Mouse (Mus musculus) adrenal gland, adult 8-10 months (tissue): ENCODE results near the gene Ebf1. TPM values are rescaled to one million over a fixed set of nuclear protein-coding genes. Genes with fewer than 3 reads are reported as not detected.

ENCODE experiments used
- DNase-seq: peaks from one replicate; pipeline ENCODE4 v3.0.0; 2022
- total RNA-seq, 4 experiments: library from RNA; stranded (reverse); gene quantifications; 2 replicates each; pipeline ENCODE4 v1.2.4; 2022

The Ebf1 gene
- total RNA-seq, 4 experiments from 2014 or later, result 14.1 to 32.8 (median 23.1) TPM

DNA sequence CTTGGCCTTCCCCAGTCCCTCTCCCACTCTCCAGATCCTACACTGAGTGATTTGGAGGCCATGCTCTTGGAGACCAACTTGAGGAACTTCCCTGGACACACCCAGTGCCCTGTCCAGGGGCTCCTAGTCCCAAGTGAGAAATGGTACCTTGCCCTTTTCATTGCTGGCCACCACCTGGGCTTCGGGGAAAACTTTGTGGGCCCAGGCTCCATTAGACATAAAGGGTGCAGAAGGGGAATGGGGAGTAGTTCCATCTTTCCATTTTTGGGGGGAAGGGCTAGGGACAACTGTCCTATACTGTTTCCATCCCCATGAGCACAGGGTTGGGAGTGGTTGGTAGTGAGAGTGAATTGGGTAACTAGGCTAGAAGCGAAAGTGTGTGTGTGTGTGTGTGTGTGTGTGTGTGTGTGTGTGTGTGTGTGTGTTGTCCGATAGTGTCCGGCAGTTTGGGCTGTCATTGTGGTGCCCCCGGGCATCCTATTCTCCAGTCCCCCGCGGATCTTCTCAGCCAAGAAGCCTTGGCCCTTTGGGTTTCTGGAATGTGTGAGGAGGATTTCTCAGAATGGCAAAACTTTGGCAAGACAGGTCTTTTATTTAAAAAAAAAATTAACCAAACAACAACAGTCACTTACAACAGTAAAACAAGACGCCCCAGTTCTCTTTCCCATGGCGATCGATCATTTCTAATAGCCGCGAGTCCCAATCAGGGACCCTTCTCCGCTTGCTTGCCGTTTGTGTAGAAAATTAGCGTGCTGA, 2.2 kb downstream of the Ebf1 start:
- DNase-seq, result no peak

DNA sequence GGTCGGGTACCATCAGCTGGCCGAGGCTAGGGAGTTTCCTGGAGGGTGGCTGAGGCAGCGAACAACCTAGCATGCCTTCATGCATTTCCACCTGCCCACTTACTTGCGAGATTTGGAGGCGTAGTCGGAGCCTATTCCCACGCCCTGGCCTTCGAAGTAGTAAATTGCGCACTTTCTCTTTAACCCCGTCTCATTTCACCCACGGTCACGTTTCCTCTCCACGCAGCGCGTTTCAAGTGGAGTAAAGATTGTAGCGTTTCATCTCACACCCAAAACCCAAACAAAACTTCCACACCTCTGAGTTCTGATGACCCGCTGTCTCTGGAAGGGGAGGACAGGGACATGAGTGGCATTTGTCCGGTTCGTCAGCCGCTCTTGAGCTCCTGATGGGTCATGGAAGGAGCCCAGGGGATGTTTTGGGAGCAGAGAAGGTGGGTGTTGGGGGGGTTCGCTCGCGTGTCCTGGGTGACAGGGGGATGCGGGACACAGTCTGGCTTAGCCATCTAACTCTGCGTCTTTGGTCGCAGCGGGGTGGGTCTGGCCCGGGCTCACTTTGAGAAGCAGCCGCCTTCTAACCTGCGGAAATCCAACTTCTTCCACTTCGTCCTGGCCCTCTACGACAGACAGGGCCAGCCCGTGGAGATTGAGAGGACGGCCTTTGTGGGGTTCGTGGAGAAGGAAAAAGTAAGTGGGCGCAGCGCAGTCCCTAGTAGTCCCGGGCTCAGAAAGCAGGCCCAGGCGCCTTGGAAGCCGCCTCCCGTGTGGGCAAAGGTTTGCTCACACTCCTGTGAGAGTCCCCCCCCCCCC, 3.0 kb downstream of the Ebf1 start:
- no peak for DNase-seq

DNA sequence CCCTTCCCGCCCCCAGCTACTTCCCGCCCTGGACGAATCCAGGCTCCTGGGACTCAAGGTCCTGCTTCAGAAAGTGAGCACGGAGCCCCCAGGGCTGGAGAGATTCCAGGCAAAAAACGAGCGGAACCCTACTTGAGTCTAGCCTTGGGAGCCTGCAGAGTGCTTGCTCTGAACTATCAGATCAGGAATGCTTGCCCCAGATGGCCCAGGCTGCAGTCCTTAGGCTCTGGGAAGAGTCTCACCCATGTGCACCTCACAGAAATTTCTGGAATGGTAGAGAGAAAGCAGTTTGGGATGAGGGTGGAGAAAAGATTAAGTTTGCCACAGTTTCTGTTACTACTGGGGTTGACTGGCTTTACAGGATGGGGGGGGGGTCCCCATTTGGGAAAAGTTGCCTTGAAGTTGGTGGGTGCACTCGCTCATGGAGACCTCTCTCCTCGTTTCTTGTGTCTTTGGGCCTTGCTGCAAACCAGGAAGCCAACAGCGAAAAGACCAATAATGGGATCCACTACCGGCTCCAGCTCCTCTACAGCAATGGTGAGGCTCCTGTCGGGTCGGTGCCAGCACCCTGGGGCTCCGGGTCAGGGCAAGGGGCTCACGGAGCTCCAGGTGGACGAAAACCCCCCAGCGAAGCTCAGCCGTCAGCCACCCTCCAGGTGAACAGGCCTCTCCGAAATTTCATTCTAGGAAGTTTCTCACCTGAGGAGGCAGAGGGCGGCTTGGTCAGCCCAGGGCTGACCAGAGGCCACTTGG, 3.8 kb downstream of the Ebf1 start:
- DNase-seq, result no peak

DNA sequence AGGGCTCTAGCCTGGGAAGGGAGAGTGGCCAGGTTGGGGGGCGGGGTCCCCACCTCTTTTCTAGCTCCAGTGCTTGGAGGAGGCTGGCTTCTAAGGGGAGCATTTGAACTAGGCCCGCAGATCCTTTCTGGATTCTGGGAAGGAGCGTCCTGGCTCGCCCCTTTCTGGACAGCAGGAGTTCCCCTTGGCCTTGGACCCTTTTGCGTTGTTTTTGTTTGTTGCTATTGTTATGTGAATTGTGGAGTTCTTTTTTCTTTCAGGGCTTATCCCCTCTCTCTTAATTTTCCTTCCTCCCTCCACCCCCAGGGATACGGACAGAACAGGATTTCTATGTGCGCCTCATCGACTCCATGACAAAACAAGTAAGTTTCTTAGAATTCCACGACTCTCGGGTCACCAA, 4.5 kb downstream of the Ebf1 start:
- no peak for DNase-seq

DNA sequence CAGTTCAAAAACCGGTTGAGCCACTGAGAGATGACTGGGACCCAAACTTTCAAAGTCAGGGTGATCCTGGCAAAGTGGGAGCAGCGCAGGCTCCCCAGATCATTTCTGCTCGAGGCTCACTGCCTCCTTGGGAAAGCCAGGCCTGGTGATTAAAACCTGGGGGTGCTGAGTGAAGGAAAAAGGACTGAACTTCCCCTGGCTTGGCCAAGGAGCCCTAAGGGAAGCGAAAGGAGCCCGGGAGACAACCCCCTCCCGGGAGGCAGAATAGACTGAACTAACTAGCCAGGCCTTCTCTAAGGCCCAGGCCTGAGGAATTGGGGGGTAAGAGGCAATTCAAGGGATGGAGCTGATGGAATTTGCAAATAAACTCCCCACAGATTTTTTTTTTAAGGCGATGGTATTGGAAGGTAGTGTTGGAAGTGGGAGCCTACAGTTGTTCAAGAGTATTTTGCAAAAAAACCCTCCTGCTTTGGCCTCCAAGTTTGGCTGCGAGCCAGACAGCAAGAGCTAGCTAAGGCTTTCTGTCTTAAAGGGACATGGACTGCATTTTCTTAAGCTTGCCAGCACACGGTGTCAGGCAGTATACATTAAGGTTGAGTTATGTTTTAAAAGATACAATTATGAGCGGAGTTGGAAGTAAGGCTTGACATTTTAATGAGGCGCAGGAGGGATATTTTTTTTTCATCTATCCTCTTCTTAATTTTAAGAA, 5.1 kb downstream of the Ebf1 start:
- DNase-seq, result no peak

DNA sequence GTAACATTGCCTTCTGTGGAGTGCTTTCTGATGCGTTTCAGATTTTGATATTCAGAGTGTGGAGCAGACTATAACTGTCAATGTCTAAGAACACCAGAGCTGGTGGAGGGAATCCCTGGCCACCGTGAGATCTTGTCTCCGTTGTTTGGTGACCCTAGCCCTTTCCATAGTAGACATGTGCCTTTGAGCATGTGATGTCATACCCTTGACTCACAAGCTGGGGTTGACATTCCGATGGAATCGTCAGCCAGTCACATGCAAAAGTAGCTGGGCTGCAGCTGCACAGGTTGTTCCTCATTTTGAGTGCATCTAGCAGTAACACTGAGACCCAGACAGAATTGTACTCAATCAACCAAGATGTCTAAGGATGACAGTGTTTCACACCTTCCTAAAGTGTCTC, 7.4 kb downstream of the Ebf1 start:
- no peak for DNase-seq

DNA sequence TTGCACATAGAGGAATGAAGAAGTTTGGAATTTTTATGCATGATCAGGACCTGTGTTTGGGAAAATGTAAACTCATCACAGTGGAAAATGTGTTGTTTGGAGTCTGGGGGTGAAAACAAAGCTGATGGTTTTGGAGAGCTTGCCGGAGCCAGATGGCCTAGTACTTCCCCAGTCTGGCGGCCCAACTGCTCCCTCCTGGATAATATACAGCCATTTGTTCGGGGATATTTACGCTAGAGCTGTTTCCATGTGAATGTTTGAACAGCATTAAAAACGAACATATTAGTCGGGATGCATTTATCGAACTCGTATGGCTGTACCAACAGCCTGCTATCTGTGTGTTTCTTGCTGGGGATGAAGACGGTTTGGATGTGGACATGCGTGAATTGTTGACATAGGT, 8.9 kb downstream of the Ebf1 start:
- no peak for DNase-seq

DNA sequence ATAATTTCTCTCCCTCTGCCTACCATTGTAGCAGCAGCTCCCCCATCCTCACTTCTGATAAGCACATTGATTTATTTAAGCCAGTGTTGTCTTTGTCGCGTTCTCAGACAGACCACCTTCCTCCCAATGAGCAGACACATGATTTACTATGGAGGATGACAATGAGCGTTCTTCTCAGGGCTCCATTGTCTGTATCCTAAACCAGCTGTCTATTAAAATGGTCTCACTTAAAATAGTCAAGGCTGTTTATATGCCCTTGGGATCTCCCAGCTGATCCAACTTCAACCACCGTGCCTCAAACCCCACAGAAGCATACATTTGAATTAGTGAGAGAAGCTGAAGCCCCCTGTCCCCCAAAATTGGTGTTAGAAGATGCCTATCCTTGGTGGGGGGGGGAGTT, 11.3 kb downstream of the Ebf1 start:
- DNase-seq, result no peak

DNA sequence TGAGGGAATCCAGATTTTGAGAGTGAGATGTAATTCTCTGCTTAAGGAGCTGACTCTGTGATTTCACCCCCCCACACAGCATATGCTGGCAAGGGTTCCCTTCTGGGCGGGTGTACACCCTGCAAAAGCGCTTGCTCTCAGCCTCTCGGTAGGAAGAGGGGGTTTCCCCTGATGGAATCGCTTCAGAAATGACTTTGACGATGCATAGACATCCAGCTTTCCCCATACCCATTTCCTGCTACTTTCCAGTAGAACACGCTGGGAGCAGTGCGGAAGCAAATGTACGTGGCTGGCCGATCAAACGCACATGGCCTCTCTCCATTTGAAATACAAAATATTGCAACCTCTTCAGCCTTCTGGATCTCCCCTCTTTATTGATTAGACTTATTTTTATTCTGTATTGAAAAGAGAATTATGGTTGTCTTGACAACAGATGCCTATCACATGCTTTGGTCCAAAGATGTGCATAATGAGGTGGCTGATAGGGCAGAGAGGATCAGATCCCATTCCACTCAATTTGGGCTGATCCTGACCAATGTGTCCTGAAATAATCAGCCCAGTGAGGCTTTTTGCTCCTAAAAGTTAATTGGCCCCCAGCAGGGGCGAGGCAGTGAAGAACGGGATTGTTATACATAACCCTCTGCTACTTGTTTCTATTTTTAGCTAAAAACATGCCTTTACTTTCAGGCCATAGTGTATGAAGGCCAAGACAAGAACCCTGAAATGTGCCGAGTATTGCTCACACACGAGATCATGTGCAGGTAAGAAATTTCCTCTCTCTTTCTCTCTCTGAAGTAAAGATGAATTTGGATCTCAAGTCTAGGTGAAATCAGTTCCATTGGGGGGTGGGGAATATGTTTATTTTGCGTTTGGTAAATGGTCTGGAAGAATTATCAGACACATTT, 15.2 kb downstream of the Ebf1 start:
- no peak for DNase-seq

DNA sequence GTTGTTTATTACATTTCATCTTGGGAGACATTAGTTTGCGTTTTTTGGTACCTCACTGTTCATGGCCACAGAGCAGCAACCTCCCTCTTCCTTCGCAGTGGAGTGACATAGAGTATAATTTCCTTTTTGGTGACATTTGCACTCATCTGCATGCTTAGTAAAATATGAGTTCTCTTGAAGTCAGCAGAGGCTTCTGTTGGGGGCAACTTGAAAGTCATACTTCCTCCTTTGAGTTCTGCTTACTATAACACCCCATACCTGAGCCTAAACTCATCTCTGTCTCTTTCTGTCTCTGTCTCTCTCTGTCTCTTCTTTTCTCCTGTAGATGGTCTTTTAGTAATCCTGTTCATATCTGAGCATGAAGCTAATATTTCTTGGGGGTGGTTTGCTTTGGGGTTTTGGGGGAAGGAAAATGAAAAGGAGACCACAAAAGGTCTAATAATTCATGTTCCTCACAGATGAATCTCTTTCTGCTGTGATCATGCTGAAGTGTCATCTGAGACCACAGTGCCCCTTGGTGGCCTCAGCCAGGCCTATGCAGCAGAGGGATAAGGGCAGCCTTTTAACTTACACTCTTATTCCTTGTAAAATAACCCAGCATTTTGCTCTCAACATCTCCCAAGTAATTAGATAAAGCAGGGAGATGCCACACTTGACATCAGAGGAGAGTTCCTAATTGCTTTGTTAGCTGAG, 16.0 kb downstream of the Ebf1 start:
- DNase-seq, result no peak

DNA sequence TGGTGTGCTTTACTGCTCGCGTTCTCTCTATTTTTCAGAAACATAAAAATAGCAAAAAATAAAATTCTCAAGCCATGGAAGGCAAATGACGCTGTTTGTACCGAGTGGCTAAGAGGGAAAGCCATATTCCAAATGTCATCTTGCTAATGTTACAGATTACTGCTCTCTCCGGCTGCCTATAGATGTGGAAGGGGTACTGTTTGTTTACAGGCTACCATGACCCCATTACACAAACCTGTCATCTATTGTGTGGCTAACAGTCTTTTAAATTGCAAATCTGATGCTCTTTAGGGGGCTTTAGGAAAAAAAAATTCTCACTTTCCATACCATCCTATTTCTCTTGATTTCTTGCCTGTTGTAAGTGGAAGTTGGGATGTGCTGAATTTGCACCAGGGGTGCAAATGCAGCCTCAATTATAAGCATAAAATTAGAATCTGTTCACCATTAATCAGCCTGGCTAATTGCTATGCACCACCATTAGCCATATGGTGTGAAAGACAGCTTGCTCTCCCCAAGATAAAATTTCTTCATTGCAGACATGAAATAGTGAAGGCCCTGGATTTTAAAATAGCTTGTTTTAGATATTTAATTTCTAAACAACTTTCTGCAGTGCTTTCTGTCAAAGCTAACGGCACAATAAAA, 17.6 kb downstream of the Ebf1 start:
- no peak for DNase-seq

DNA sequence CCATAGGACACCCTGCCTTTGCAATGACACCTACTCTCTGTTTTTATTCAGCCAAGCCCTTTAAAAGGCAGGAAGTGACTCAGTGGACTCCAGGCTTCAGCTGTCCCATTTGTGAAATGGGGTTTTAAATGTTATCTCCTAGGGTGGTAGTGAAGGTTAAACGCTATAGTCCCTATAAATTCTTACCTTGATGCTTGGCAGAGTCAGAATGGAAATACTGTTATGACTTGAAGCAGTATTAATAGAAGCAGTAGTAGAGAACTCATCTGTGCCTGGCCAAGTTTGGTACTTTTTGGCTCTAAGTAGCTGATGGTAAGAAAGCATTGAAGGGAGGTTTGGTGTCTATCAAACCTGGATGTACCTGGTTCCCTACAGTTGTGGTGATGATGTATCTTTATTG, 19.1 kb downstream of the Ebf1 start:
- DNase-seq, result no peak

DNA sequence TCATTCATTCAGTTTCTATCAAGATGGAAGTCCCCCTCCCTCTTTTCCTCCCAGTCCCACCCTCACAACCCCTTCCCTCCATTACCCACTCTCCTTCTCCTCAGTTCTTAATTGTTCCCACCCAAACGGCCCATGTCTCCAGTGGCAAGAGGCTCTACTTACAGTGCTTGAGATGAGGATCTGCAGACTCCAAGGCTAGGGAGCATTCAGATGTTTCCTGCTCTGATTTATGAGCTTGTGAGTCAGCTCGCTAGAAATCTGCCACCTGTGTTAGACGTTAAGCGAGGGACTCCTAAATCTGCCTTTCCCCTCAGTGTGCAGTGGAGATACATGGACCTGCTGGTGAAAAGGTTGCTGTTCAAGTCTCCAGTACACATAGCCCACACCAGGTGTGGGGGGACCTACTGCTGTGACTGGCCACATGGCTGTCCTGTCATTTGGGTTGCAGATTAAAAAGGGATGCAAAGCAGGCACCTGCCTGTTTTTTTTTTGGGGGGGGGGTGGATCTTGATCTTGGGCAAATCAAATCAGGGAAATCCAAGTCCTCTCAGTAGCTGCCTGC, 21.2 kb downstream of the Ebf1 start:
- DNase-seq, result no peak

DNA sequence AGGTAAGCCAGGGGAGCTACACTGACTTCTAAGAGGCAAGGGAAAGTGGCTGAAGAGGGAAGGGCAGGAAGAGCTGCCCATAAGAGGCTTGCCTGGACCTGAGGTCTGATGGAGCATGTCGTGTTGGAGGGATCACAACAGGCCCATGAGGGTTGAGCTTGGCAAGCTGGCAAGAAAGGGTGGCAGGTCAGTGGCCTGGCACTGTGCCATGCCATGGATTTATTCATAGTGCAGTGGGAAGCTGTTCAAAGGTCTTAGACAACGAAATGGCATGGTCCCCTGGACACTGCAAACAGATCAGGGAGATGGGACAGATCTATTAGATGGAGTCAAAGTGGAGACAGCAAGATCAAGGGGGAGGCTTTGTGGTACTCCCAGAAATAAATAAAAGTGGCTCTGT, 24.4 kb downstream of the Ebf1 start:
- no peak for DNase-seq

DNA sequence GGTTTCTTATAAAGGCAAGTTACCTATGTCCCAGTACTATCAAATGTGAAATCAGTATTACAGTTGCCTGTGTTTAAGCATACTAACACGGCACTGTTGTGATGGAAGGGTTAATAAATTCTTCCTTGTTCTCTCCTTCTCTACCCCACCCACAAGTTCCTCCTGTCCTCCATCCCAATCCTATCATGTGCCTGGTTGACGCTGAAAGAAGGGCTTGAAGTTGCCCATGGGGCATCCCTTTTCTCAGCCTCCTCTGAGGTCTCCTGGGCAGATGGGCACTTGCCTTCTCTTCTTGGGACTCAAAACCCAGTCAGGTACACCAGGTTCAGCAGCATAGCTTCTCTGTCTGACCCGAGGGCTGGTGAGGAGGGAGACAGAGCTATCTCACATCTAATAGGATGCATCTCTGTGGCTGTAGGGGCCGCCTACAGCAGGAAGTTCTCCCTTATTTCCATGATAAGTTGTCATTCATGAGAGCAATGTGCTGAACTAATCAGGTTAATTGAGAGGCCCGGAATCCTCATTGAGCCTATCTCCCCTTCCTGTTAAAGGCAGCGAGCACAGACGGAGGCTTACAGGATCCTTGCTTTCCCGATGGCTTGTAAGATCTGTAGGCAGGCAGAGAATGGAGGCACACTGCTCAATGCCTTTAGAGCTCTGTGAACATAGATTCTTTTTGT, 37.4 kb downstream of the Ebf1 start:
- no peak for DNase-seq

DNA sequence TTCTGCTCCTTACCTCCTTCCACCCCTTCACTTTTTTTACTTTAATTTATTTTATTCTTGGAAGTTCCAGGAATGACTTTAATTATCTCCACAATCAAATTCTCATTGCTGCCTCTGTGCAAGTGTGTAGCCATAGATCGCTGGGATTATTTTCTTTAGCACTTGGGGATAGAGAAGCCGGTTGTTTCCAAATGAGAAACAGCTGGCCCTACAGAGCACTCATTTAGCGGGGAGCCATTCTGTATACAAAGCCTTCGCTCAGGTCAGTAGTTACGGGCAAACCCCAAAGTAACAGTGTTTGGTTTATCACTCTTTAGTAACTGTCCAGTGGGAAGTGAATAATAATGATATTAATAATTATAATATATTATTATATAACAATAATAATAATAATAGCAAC, 38.4 kb downstream of the Ebf1 start:
- DNase-seq, result no peak

DNA sequence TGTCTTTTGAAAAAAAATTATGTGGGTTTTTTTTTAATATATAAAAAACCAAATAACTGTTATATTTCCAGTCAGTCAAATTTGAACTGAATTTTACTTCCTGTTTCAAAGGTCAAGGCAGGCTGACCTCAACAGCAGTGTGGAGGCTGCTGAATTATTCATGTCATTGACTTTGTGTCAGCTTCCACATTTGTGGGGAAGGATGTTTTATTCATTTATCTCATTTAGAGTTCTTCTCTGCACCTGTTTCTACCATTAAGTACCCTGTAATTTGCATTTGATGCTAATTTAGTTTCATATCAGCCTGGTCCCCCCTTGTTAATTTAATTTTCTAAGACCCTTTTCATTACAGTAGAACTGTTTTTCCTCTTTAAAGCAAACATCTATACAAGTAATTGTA, 39.8 kb downstream of the Ebf1 start:
- no peak for DNase-seq

DNA sequence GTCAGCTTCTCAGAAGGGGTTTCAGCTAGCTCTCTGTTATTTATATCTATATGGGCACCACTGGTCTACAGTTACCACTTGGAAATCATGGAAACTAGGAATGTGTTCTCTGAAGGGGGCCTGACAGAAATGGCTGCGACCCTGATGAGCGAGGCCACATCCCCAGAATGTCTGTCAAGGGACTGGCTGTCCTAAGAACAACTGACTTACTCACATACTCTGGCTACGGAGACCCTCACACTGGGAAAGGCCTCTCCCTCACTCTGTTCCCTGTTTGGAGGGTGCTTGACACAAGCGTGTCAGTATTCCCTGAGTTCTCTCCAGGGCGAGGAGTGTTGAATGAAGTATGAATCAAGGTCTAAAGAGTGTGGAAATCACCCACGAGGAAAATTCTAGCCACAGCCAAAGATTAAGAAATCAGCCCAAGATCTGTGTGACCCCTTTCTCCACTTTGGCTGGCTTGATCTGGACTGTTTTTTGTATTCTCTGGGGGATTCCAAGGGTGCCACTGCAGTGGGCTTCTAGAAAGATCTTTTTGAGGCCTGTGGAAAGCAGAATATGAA, 40.8 kb downstream of the Ebf1 start:
- no peak for DNase-seq

DNA sequence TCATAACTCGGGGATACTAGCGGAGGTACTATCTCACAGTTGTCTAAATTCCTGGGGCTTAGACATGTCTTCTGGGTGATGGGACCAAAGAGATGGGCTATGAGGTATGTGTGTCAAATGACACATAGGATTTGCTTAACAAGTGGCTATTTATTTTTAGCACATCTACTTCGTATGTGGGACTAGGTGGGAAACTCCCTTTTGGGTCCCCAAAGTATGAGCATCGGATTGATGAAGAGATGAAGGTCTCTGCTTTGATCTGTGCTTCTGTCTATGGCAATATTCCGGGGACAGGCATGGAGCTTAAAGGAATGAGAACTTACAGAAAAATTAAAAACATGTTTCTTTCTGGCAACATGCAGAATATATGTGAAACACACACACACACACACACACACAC, 44.8 kb downstream of the Ebf1 start:
- no peak for DNase-seq
